Mouse (Mus musculus): ENCODE measurements at regions not wholly inside any gene's neighbourhood (a gene's known extent, or its start where the extent isn't known, plus 50 kb on each side); places are given as distances from the start of the nearest gene placed in this dataset.

DNA sequence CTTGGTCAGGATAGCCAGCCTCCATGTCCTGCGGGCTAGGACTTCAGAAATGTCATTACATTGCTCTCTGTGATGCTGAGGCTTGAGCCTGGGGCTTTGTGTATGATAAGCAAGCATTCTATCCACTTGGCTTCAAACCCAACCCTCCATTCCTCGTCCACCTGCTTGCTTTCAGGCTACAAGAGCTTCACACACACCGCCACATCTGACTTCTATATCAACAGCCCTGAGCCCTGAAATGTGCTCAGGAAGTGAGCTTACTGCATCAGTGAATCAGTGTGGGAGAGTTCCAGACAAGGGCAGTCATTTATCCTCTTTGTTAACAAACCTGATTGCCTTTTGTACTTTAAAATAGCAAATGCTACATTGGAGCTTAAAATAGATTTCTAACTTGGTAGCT lies 377.5 kb upstream of the Adgrl2 start:
- no peak overlapping the region for H3K4me2 ChIP-seq (ENCODE audit: insufficient read depth, low read depth, poor library complexity, severe bottlenecking)
- H3K9me3 ChIP-seq (replicated peaks; ENCODE audit: low read length): no peaks in the 10 kb centered on the region
- no peak overlapping the region for H3K9ac ChIP-seq (ENCODE audit: insufficient read depth, low read depth)
- no peaks in the 10 kb centered on the region for H3K79me2 ChIP-seq (replicated peaks; ENCODE audit: control insufficient read depth, extremely low read depth, insufficient read depth, poor library complexity, severe bottlenecking)
- dilution Hi-C loops (cut with MboI; ENCODE audit: extremely low pct_ligation_motif_present, extremely low pct_unique_long_range_greater_than_20kb, low sequenced_read_pairs): no loop called here
- DNase-seq (ENCODE audit: extremely low read depth): no peak
- no peaks in the 10 kb centered on the region for H3K27me3 ChIP-seq (replicated peaks)
- no peak overlapping the region for H3K4me3 ChIP-seq (replicated peaks in 1 of 3; ENCODE audit: low read depth in 2 of 3, low read length in 2 of 3, poor library complexity in 1 of 3)
- no peak overlapping the region for H3K27ac ChIP-seq (ENCODE audit: insufficient read depth, low read depth)
- peaks cover 0 to 2% of the 10 kb centered on the region in 2 experiments; a peak in 1 of 4 replicates for H3K4me1 ChIP-seq (ENCODE audit: control insufficient read depth in 1 of 2, insufficient read depth in 2 of 2)
- in situ Hi-C loops (cut with MboI; ENCODE audit: low pct_ligation_motif_present, low pct_unique_long_range_greater_than_20kb, low sequenced_read_pairs): no loop called here
- TF ChIP-seq ZC3H11A (IDR thresholded peaks at IDR 0.05; ENCODE audit: low read depth, low read length) (no peak), ETS1 (conservative IDR thresholded peaks at IDR 0.05; ENCODE audit: low read depth, low read length) (no peak), JUN (IDR thresholded peaks at IDR 0.05; ENCODE audit: insufficient read depth, low read depth, low read length) (no peak), PAX5 (IDR thresholded peaks at IDR 0.05; ENCODE audit: low read length) (no peak), POLR2A (IDR thresholded peaks at IDR 0.05; ENCODE audit: low read depth, low read length) (no peak), JUND (conservative IDR thresholded peaks at IDR 0.05; ENCODE audit: low read depth, low read length) (no peak), CHD2 (IDR thresholded peaks at IDR 0.05; ENCODE audit: low read length) (no peak), ELF1 (IDR thresholded peaks at IDR 0.05; ENCODE audit: low read depth, low read length) (no peak), E2F4 (IDR thresholded peaks at IDR 0.05; ENCODE audit: insufficient replicate concordance, low read depth, low read length) (no peak), MAX (IDR thresholded peaks at IDR 0.05; ENCODE audit: low read length) (no peak), SMC3 (IDR thresholded peaks at IDR 0.05; ENCODE audit: low read depth, low read length) (no peak), MEF2A (IDR thresholded peaks at IDR 0.05; ENCODE audit: borderline replicate concordance, low read depth, low read length) (no peak), MAZ (IDR thresholded peaks at IDR 0.05; ENCODE audit: low read depth, low read length) (no peak), GABPA (IDR thresholded peaks at IDR 0.05; ENCODE audit: insufficient replicate concordance, low read depth, low read length) (no peak), RAD21 (IDR thresholded peaks at IDR 0.05; ENCODE audit: low read depth, low read length) (no peak)
- no peaks in the 10 kb centered on the region for H3K36me3 ChIP-seq (replicated peaks in 1 of 2; ENCODE audit: control insufficient read depth in 1 of 2, insufficient read depth in 1 of 2, low read length in 1 of 2)

GRCm38 (mm10) chr3:149360164-149360563 lies 369.8 kb upstream of the Adgrl2 start:
- no peak overlapping the region for H3K9ac ChIP-seq (ENCODE audit: insufficient read depth, low read depth)
- H3K4me2 ChIP-seq (ENCODE audit: insufficient read depth, low read depth, poor library complexity, severe bottlenecking): no peak overlapping the region
- no peak for DNase-seq (ENCODE audit: extremely low read depth)
- no peak overlapping the region for H3K4me3 ChIP-seq (replicated peaks in 1 of 3; ENCODE audit: low read depth in 2 of 3, low read length in 2 of 3, poor library complexity in 1 of 3)
- no peak overlapping the region for H3K27ac ChIP-seq (ENCODE audit: insufficient read depth, low read depth)
- H3K4me1 ChIP-seq (ENCODE audit: control insufficient read depth in 1 of 2, insufficient read depth in 2 of 2): 0 out of 4 replicates have a peak, but pooled peaks cover 0 to 2% of the 10 kb centered on the region in 2 experiments
- H3K79me2 ChIP-seq (replicated peaks; ENCODE audit: control insufficient read depth, extremely low read depth, insufficient read depth, poor library complexity, severe bottlenecking): no peaks in the 10 kb centered on the region
- in situ Hi-C loops (cut with MboI; ENCODE audit: low pct_ligation_motif_present, low pct_unique_long_range_greater_than_20kb, low sequenced_read_pairs): no loop called here
- H3K9me3 ChIP-seq (replicated peaks; ENCODE audit: low read length): no peaks in the 10 kb centered on the region
- no peak for TF ChIP-seq SMC3 (IDR thresholded peaks at IDR 0.05; ENCODE audit: low read depth, low read length)
- no peak for TF ChIP-seq UBTF (IDR thresholded peaks at IDR 0.05; ENCODE audit: low read depth, low read length)
- TF ChIP-seq JUN (IDR thresholded peaks at IDR 0.05; ENCODE audit: insufficient read depth, low read depth, low read length): no peak
- TF ChIP-seq ZNF384 (IDR thresholded peaks at IDR 0.05; ENCODE audit: low read depth, low read length): no peak
- no peak for TF ChIP-seq MAX (IDR thresholded peaks at IDR 0.05; ENCODE audit: low read length)
- TF ChIP-seq ETS1 (conservative IDR thresholded peaks at IDR 0.05; ENCODE audit: low read depth, low read length): no peak
- TF ChIP-seq MYC (IDR thresholded peaks at IDR 0.05; ENCODE audit: low read depth, low read length): no peak
- TF ChIP-seq HCFC1 (IDR thresholded peaks at IDR 0.05; ENCODE audit: low read depth, low read length): no peak
- no peak for TF ChIP-seq TBP (conservative IDR thresholded peaks at IDR 0.05; ENCODE audit: low read depth, low read length)
- no peak for TF ChIP-seq BHLHE40 (IDR thresholded peaks at IDR 0.05; ENCODE audit: low read depth, low read length)
- TF ChIP-seq MAFK (IDR thresholded peaks at IDR 0.05; ENCODE audit: insufficient replicate concordance, low read length): no peak
- TF ChIP-seq JUND (conservative IDR thresholded peaks at IDR 0.05; ENCODE audit: low read depth, low read length): no peak
- no peak for TF ChIP-seq NRF1 (IDR thresholded peaks at IDR 0.05; ENCODE audit: low read depth, low read length)
- no peak for TF ChIP-seq ELF1 (IDR thresholded peaks at IDR 0.05; ENCODE audit: low read depth, low read length)
- dilution Hi-C loops (cut with MboI; ENCODE audit: extremely low pct_ligation_motif_present, extremely low pct_unique_long_range_greater_than_20kb, low sequenced_read_pairs): no loop called here
- no peaks in the 10 kb centered on the region for H3K36me3 ChIP-seq (replicated peaks in 1 of 2; ENCODE audit: control insufficient read depth in 1 of 2, insufficient read depth in 1 of 2, low read length in 1 of 2)
- no peaks in the 10 kb centered on the region for H3K27me3 ChIP-seq (replicated peaks)
